Mouse (Mus musculus) CD4-positive, CD25-positive, alpha-beta regulatory T cell, adult 2 months (primary cell): ENCODE data around the gene Gpatch3.

ENCODE experiments used
- DNase-seq: peaks from one replicate; pipeline ENCODE4 v3.0.0-alpha.2; 2012; ENCODE audit warnings: low read depth, low spot score

Gpatch3 gene

DNA sequence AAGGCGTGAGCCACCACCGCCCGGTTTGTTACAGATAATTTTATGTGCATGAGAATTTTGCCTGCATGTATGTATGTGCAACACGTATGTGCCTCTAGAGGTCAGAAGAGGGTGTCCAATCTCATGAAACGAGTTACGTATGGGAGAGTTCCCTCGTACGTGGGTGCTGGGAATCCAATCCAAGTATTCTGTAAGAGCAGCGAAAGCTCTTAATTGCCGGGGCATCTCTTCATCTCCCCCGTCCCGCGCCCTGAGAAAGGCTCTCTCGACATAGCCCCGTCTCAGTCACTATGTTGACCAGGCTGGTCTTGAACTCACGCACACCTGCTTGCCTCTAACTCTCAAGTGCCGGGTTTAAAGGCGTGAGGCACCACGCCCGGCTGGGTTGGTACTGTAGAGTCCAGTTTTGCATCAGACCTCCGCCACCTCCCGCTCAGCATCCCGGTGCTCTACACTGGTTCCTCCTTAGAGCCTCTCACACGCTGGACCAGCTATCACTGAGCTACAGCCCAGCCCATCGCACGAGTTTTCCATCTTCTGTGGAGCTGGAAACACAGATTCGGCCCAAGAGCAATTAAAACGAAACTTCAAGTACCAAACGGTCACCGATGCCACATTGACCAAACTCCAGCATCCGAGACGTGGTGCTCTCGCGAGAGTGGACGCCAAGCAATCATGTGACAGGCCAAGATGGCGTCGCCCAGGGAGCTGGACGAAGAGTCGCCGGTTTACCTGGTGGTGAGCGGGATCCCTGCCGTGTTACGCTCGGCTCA is at the start of gene Gpatch3:
TSS of gene Gpatch3 (plus strand) at position 676 of the 773 bp plus-strand sequence.
- peak; percentile 93 for DNase-seq

DNA sequence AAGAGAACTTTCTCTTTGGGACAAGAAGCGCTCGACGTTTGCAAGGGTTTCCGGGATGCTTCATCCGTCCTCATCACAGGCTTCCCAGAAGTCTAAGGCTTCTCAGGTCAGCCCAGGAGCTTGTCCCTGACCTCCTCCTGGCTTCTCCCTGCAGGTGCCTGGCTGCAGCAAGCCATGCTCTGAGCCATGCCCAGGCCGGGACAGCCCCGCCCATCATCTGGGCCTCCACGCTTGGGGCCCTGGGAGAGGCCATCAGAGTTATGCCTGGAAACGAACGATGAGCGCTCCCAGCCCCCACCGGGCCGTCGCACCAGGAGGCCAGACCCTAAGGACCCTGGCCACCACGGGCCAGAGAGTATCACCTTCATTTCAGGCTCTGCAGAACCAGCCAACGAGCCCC is 46.8 kb upstream of the Gpatch3 start:
- no peak for DNase-seq

DNA sequence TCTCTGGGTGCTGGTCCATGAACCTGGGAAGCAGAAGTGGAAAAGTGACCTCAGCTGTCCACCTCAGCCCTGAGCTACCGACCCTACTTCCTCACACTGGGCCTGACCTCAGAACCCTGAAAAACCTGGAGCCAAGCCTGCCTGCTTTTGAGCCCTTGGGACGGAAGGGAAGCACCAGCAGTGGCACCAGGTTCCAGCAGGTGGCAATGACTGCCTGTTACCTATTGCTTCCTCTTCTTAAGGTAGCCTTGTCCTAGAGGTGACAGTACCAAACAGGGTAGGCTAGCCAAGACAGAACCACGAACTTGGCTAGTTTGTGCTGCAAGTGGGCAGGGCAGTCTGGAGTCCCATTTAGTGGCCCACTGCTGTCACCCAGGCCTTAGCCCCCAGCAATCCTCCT is 41.8 kb upstream of the Gpatch3 start:
- DNase-seq: no peak

DNA sequence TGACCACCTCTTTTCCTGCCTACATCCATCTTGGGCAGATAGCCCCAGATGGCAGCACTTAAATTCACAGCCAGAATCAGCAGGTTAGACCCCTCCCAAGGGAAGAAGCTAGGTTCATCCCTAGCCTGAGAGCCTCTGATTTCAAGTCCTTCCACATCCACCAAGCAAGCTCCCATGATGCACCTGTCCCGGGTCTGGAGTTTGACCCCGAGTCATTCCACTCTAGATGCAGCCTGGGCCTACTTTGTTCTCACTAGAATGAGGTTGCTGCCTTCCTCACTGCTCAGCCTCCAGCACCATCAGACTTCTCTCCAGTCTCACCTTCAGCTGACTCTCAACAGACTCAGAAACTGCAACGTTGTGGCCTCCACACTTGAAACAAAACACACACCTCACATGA is 38.5 kb upstream of the Gpatch3 start:
- DNase-seq: no peak

DNA sequence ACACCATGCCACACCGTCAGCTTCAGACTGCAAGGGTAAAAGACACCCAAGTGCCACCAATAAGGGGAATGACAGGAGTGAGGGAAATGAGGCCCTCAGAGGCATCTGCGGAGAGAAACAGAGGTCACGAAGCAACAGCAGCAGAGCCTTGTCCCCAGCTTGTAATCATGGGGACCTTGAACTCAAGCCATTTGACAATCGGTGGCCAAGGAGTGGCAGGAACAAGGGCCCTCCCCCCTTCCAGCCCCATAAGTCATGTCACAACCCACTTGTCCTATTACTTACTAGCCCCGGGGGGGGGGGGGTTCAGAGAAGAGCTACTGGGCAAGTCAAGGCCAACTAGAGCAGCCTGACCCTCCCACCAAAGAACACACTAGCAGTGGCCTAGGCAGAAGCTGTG is 37.9 kb upstream of the Gpatch3 start:
- DNase-seq: no peak

DNA sequence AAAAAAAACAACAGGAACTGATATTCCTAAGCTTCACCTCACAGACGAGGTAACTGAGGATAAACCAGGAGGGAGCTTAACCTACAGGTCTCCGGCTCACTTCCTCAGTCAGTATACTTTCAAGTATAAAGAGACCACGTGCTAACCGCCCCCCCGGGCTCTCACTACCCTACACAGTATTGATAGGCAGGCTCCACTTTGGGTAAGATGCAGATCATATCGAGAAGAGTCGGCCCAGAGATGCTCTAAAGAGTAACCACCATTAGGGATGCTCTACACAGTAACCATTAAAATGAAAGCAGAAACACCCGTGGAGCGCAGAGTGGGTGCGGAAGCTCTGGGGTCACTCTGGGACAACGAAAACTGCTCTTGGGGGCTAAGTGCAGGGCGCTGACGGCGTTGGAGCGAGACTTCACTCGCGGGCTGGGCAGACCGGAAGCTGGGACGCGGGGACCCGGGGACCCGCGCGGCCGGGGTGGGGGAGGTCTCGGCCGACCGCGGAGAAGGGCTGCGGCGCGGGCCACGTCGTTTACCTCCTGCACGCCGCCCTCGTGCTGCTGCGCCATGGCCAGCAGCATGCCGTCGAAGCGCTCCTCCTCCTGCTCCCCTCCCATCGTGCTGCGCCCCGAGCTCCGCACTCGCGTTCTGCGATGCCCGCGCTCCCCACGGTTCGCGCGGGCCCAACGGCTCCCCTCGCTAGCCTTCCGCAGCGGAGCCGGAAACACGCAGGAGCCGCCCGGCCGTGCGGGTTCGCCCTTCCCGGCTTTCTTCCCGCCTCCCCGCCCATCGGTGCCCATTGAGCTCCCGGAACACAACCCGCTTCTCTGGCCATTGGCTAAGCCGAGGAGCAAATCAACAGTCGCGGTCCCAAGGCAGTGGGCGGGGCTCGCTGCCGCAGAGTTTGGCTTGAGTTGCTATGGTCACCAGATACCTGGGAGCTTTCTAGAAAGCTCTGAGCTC is 29.0 kb upstream of the Gpatch3 start, which contains the start of gene Nudc:
TSS of gene Nudc (minus strand) at position 725 of the 960 bp plus-strand sequence.
- DNase-seq: peak; percentile 96

DNA sequence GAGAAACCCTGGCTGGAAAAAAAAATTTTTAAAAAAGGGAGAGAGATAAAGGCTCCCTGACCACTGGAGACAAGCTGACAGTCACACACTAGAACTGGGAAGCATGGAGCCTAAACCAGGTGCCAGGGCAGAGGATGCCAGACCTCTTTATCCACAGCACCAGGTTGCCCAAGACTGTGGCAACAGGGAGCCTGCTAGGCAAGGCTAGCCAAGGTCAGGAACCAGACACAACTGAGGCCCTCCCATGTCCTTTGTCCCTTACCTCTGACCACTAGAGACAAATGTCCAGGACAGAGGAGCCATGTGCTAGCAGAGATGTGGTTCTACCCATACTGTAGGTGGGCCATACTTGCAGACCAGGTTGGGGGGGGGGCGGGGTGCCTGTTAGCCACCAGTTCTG is 22.5 kb upstream of the Gpatch3 start:
- DNase-seq: no peak

DNA sequence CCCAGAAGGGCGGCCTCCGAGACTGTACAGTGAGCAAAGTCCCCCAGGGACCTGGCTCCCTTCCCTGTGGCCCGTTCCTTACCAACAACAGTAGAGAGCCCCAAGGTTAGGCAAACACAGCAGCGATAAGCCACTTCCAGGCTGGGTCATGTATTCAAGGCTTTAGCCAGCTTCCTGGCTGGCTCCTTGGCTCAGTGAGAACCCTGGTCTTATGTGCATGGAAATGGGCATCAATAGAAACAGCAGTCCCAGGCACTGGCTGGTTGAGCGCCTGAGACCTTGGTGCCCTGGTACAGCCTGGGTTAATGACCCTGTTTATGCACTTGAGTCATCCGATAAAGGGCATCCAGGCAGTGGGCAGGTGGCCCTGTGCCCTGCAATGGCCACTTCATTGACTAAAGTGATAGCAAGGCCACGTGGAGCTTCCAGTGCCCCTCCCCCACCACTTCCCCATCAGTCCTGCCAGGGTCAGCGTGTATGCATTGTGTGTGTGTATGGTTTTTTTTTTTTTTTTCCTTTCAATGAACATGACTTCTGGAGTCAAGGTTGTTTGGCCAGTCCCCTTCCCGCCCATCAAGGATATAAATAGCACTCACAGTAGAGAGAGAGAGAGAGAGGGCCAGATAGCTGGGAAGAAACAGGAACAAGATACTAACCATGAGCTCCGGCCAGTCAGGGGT is 21.6 kb upstream of the Gpatch3 start, which contains the start of gene Nr0b2:
TSS of gene Nr0b2 (plus strand) at position 609 of the 680 bp plus-strand sequence.
- no peak for DNase-seq

DNA sequence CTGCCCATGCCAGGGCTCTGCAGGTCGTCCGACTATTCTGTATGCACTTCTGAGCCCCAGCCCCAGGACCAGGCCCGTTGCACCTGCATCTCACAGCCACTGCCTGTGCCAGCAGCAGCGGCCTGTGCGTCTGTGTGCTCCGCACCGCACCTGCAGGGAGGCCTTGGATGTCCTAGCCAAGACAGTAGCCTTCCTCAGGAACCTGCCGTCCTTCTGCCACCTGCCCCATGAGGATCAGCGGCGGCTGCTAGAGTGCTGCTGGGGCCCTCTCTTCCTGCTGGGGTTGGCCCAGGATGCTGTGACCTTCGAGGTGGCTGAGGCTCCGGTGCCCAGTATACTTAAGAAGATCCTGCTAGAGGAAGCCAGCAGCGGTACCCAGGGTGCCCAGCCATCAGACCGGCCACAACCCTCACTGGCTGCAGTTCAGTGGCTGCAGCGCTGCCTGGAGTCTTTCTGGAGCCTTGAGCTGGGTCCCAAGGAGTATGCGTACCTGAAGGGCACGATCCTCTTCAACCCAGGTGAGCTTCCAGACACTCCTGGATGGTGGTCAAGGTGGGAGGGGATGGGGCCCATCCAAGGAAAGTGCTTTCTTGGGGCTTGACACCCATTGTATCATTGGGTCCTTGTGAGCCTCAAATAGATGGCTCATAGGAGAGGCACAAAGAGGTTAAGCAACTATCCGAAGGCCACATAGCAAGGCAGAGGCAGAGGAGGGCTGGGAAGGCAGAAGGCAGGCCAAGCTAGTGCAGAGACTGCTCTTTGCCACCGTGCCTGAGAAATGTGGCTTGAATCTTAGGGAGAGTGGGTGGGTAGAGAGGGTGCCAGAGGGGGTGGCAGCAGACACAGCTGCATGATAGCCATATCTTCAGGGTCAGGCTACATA is 20.9 kb upstream of the Gpatch3 start:
- no peak for DNase-seq

DNA sequence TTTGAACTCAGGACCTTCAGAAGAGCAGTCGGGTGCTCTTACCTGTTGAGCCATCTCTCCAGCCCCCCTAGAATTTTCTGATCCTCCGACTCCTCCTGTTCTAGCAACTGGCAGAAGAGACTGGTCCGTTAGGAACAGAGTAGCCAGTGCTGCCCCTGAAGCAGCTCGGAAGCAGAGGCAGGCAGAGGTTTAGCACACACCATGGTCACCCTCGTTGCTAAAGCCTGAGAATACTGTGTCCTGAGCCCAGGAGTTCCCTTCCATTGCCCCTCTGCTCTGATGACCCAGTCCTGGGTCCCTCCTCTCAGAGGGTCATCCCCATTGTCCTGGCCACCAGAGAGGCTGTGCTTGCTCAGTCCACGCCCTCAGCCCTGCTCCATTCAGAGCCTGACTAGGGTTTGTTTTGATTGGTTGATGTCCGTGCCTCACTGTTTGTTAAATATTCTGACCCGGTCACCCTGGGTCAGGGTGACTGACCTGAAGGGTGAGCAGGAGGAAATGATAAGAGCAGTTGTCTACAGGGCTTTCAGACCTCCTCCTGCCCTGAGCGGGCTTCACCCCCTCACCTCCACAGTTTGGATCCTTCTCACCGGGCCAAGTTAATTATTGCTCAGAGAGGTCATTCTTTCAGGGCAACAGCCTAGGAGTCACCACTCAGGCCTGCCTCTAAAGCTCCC is 17.4 kb upstream of the Gpatch3 start:
- DNase-seq: no peak

DNA sequence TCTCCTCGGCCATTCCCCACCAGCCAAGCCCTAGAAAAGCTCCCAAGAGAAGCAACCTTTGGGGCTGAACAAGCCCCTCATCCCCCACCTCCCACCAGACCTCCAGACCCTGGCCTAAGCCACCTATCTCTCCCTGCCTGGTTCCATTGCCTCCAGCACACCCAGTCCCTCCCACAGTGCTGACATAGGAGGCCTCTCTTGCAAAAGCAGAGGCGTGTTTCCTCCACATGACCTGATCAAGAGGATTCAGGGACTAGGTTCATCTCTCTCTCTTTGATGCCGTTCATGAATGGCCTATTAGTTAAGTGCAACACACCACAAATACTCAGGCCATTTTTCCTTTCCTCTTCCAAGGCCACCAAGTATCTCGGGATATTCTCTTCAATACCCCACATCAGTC is 14.7 kb upstream of the Gpatch3 start:
- no peak for DNase-seq

DNA sequence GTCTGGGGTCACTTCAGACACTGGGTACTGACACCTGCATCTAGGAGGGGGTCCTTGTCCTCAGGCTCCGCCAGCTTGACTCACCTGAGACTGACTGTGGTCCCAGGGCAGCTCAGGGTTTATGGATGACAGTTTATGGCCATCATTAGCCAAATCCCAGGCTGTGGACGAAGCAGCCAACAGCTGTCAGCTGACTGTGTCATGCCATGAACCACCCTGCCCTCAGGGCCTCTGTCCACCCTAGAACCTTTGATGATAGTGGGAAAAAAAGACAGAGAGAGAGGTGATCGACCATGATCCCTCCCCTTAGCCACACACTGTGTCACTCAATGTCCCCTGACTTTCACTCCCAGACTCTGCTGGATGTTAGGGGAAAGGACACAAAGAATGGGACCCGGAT is 12.9 kb upstream of the Gpatch3 start:
- no peak for DNase-seq

DNA sequence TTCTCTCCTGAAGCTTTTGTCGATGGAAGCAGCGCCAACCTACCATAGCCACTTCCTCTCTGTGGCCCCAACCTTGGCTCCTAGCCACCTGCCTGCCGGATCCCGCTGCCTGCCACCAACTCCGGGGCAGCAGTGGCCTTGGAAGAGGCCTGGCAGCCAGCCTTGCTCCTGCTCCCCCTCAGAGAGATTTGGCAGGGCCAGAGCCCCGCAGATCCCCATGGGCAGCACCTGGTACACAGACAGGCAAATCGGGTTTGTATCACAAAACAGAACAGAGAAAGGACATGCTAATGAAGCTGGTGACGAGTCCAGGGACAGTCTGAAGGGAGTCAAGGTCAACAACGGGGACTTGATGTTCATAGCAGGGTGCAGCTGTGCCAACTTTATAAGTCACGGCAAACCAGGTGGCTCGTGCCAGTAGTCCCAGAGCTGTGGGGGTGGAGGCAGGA is 11.4 kb upstream of the Gpatch3 start:
- DNase-seq: no peak

DNA sequence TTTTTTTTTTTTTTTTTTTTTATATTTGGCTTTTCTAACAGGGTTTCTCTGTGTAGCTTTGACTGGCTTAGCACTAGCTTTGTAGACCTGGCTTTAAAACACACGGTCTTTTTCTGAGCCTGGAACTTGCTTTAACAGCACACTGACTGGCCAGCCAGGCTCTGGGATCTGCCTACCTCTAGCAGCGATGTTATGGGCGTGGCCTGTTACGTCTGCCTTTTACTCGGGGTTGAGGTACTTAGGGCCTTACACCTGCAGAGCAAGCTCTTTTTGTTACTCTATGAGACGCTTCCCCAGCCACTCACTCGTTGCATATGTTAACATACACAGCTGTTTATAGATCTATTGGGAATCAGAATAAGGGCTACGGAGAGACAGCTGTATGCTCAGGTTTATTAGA is 7.3 kb upstream of the Gpatch3 start:
- DNase-seq: no peak

DNA sequence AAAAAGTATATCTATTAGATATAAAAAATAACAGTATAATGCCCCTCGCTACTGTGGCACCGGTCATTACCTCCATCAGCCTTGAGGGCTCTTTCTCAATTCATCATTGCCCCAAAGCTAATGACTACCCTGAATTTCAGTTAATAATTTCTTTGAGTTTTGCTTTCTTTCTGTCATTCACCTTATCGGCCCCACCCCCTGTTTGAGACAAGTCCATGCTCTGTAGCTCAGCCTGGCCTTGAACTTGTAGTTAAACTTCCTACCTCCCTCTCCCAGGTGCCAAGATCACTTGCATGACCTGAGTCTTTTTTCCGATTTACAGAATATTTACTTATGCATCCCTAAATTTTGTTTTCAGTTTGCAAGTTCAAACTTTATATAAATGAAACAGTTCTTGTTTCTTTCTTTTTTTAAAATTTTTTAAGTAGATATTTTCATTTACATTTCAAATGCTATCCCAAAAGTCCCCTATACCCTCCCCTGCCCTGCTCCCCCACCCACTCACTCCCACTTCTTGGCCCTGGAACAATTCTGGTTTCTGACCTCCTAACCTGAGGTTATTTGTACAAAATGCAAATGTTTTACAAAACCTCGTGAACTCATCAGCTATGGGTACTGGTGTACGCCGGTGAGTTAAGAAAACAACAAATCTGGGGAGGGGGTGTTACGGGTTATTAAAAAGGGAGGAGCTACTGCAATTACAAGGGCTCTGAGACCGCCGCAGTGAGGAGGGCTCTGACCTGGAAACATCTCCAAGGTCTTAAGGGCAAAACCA is 5.1 kb upstream of the Gpatch3 start:
- DNase-seq: no peak

DNA sequence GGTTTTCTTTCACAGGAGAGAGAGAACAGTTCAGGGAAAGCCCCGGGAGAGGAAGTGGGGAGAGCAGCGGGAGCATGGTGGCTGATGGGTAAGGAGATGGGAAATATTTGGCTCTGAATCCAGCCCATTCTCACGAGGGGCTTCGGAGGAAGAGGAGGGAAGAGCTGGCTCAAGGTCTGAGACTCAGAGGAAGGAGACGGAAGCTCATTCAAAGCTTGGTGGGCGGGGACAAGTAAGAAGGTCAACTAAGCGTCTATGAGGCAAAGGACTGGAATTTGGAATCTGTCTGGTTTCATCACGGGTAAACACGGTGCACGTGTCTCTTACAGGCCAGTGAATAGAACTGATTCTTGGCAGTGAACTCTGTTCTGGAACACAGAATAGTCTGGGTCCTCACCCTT is 4.5 kb upstream of the Gpatch3 start:
- no peak for DNase-seq

DNA sequence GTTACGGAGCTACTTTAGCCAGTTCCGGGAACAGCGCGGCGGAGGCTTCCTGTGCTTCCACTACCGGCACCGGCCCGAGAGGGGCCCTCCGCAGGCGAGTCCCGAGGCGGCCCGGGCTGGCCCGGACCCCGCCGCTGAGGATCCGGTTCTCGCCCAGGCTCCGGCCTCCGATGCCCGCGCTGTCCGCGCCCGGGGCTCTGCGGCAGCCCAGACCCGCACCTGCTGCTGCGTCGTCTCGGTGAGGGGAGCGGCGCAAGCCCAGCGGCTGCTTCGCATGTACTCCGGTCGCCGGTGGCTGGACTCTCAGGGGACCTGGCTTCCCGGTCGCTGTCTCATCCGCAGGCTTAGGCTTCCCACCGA is 278 bp downstream of the Gpatch3 start:
- DNase-seq: no peak

DNA sequence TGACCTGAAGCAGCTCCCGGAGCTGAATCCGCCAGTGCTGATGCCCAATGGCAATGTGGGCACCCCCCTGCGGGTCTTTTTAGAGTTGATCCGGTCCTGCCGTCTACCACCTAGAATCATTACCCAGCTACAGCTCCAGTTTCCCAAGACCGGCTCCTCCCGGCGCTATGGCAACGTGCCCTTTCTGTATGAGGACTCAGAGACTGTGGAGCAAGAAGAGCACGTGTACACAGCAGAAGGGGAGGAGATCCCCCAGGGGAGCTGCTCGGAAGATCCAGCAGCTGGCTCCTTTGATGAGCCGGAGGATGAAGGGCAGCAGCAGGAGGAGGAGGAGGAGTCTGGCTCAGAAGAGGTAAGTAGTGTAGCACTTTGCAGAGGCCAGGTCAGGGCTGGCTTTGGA is 3.4 kb downstream of the Gpatch3 start:
- no peak for DNase-seq

DNA sequence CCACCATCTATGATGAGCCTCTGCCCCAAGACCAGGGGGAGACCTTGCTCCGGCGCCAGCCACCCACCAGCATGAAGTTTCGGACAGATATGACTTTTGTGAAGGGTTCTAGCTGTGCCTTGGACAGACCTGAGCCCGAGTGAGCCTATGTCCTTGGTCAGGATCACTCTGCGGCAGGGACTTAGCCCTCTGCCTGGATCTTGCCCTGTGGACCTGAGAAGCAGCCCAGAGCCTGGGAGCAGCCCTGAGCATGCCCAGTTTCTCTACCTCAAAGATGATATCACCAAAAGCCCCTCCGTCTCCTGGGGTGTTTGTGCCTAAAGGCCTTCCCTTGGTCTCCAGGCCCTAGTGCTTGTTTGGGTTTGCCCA is 9.1 kb downstream of the Gpatch3 start:
- DNase-seq: no peak
